Mouse (Mus musculus): ENCODE measurements around the gene Chrne. TPM values are rescaled to one million over a fixed set of nuclear protein-coding genes. Genes with fewer than 3 reads are reported as not detected.

Gene Chrne
- polyA plus RNA-seq, 1 experiment = 0.16 TPM

DNA sequence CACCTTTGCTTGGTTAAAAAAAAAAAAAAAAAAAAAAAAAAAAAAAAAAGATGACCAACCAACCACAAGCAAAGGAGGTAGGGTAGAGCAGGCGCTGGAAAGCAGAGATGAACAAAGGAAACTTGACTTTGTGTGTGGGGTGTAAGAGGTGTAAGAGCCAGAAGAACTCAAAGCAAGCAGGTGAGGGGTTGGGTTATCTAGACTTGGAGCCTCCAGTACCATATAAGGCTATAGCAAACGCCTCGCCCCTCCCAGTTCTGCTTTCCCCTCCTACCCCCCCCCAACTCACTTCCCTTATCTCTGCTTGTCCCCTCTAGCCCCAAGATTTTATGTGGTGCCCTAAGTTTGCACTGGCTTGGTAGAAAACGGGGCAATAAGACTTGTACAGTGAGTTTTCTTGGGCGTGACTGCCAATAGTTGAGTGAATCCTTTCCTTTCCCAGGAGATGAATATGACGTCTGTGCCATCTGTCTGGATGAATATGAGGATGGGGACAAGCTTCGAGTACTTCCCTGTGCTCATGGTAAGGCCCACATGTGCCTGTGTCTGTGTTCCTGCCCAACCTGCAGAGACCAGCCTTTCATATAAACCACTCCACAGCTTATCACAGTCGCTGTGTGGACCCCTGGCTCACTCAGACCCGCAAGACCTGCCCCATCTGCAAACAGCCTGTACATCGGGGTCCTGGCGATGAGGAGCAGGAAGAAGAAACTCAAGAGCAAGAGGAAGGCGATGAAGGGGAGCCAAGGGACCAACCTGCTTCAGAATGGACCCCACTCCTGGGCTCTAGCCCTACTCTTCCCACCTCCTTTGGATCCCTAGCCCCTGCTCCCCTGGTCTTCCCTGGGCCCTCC lies 31.5 kb upstream of the Chrne start:
- DNase-seq (ENCODE audit: low read depth) = no peak
- TF ChIP-seq CTCF (IDR thresholded peaks at IDR 0.05; ENCODE audit: borderline replicate concordance, extremely low read depth, insufficient read depth, insufficient read length) = no peak
- TF ChIP-seq POLR2A (IDR thresholded peaks at IDR 0.05; ENCODE audit: borderline replicate concordance, extremely low read depth, insufficient read depth, insufficient read length, poor library complexity, severe bottlenecking) = no peak

DNA sequence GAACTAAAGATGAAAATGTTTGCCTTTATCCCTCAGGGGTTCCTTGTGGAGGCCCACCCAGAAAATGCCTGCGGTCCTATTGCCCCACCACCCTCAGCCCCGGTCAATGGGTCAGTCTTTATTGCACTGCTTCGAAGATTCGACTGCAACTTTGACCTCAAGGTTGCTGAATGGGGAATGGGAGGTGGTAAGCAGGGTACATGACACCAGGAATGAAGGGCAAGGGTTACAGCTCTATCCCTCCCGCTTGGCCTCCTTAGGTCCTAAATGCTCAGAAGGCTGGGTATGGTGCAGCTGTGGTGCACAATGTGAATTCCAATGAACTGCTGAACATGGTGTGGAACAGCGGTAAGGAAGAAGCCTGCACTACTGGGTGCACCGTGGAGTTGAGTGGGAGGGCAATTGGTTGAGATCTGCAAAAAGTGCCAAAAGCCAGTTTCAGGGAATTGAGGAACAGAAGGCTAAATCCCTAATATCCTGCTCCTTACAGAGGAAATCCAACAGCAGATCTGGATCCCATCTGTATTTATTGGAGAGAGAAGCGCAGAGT lies 30.2 kb upstream of the Chrne start:
- DNase-seq (ENCODE audit: low read depth) = no peak
- TF ChIP-seq CTCF (IDR thresholded peaks at IDR 0.05; ENCODE audit: borderline replicate concordance, extremely low read depth, insufficient read depth, insufficient read length) = no peak
- TF ChIP-seq POLR2A (IDR thresholded peaks at IDR 0.05; ENCODE audit: borderline replicate concordance, extremely low read depth, insufficient read depth, insufficient read length, poor library complexity, severe bottlenecking) = no peak

DNA sequence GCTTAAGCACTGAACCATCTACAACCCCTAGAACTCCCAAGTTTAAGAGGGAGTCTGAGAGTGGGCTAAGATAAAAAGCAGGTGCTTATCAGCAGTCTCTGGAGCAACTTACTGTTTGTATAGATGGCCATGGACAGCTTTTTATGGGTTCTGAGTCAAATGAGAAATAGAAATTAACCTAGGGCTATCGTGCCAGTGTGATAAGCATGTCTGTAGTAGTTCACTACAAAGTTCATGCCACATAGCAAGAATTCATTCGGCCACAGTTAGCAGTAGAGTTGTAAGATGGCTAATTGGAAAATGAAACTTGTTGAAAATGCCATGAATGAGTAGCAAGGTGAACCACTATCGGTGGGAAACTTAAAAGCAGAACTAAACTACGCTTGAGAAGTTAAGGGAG lies 29.5 kb upstream of the Chrne start:
- no peak for DNase-seq (ENCODE audit: low read depth)
- TF ChIP-seq CTCF (IDR thresholded peaks at IDR 0.05; ENCODE audit: borderline replicate concordance, extremely low read depth, insufficient read depth, insufficient read length) (no peak), POLR2A (IDR thresholded peaks at IDR 0.05; ENCODE audit: borderline replicate concordance, extremely low read depth, insufficient read depth, insufficient read length, poor library complexity, severe bottlenecking) (no peak)

DNA sequence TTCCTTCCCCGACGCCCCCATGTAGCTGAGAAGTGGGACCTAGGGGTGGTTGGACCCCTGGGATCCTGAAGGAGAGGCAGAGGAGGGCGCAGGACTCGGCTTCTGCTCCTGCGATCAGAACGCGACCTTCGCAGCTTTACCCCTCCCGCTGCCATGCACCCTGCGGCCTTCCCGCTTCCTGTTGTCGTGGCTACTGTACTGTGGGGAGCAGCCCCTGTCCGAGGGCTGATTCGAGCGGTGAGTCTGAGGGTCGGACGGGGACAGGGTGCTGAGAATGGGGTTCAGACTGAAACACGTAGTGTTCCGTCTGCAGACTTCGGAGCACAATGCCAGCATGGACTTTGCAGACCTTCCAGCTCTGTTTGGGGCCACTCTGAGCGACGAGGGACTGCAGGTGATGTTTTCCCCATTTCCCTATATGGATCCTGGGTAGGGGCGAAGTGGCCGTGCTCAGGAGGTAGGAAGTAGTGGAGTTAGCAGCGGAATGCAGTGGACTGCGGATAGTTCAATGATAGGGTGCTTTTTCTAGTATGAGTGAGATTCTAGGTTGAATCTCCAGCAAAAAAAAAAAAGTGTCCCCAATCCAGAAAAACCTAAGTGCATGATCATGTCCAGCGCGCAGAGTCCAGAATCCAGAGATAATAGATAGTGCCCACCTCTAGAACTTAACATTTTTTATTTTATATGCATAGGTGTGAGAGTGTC lies 28.9 kb upstream of the Chrne start:
- DNase-seq (ENCODE audit: low read depth) = no peak

DNA sequence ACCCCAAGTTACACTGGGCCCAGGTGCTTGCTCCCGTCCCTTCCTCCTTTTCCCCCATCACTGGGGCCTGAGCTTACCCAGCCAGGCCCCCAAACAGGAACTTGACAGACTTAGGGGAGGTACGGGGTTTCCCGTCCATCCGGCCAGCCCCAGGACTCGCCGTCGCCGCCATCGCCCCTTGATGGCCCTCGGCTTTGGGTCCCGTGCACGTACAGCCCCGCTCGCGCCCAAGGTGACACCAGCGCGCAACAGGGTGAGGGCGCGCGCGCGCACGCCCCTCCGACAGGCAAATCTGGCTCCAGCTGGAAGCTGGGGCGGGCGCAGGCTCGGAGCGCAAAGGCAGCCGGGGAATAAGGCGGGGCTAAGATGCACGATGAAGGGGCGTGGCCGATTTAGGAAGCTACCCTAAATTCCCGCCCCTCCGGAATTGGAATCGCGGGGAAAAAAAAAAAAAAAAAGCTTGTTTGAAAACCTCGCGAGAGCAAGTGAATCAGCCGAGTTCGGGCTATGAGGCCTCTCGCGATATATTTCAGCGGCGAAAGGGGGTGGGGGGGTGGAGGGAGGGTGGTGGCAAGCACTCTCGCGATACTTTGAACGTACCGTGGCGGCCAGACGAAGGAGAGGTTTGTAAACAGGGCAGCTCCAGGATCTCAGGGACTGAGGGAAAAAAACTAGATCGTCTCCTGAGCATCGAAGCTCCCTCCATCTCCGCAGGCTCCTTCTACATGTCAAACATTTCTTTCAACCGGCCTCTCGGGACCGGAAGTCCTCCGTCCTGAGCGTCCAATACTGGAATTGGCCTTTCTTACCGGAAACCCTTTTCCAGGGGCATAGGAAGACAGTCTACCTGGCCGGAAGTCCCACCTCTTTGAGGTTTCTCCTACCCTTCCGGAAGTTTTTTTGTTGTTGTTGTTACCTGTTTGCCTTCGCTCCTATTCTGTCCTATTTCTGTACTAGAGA lies 28.0 kb upstream of the Chrne start, which contains the start of the genes Rnf167 and Slc25a11:
Rnf167 (plus strand) TSS at position 545 of the 960 bp plus-strand sequence.
Slc25a11 (minus strand) TSS at position 789 of the 960 bp plus-strand sequence.
- TF ChIP-seq CTCF (IDR thresholded peaks at IDR 0.05; ENCODE audit: borderline replicate concordance, extremely low read depth, insufficient read depth, insufficient read length) (no peak), POLR2A (IDR thresholded peaks at IDR 0.05; ENCODE audit: borderline replicate concordance, extremely low read depth, insufficient read depth, insufficient read length, poor library complexity, severe bottlenecking) (peak; percentile 78)
- peak; percentile 99 for DNase-seq (ENCODE audit: low read depth)

More for the DNA sequence above, 28.9 kb upstream of the Chrne start:
- TF ChIP-seq CTCF (IDR thresholded peaks at IDR 0.05; ENCODE audit: borderline replicate concordance, extremely low read depth, insufficient read depth, insufficient read length) (no peak), POLR2A (IDR thresholded peaks at IDR 0.05; ENCODE audit: borderline replicate concordance, extremely low read depth, insufficient read depth, insufficient read length, poor library complexity, severe bottlenecking) (no peak)

DNA sequence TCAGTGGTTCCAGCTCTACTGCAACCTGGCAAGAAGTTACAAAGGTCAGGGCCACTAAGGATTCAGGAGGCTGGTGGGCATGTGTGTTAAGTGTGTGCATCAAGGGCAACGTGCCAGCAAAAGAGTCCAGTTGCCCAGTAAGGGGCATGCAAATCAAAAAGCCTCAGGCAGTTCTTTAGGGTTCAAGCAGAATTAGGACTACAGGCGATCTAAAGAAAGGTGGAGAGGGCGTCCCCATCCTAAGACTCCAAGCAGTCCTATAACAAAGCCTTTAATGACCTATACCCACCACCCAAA lies 27.2 kb upstream of the Chrne start:
- DNase-seq (ENCODE audit: low read depth) = no peak
- TF ChIP-seq CTCF (IDR thresholded peaks at IDR 0.05; ENCODE audit: borderline replicate concordance, extremely low read depth, insufficient read depth, insufficient read length) = no peak

DNA sequence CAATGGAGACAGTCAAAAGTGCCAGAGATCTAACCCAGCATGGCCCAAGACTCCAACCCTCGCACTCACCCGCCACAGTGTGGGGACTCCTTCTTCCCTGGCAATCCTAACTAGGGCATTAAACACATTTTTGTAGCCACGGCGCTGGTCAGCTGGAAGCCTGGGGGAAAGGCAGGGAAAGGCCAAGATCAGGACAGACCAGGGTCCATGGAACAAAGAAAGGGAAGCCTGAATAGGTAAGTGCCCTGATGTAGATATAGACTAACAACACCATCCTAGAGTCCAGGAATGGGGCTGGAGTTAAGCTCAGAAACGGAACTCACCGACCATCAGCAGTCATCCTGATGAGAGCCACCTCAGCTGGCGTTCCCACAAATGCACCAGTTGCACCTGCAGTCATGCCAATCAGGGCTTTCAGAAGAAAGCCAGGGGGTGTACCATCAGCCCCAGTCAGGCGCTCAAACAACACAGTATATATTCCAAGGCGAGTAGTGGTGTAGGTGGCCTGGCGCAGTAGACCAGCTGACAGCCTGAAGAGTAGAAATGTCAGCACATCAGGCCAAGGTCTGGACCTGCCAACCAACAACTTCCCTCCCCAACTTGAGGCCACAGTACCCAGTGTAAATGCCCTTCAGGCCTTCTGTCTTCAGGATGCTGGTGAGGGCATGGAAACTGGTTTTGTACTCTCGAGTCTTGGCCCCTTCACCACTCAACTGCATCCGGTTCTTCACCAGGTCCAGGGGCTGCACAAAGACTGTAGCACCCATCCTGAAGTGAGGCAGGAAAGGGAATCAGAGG lies 26.6 kb upstream of the Chrne start:
- no peak for DNase-seq (ENCODE audit: low read depth)
- TF ChIP-seq POLR2A (IDR thresholded peaks at IDR 0.05; ENCODE audit: borderline replicate concordance, extremely low read depth, insufficient read depth, insufficient read length, poor library complexity, severe bottlenecking) (no peak), CTCF (IDR thresholded peaks at IDR 0.05; ENCODE audit: borderline replicate concordance, extremely low read depth, insufficient read depth, insufficient read length) (no peak)

DNA sequence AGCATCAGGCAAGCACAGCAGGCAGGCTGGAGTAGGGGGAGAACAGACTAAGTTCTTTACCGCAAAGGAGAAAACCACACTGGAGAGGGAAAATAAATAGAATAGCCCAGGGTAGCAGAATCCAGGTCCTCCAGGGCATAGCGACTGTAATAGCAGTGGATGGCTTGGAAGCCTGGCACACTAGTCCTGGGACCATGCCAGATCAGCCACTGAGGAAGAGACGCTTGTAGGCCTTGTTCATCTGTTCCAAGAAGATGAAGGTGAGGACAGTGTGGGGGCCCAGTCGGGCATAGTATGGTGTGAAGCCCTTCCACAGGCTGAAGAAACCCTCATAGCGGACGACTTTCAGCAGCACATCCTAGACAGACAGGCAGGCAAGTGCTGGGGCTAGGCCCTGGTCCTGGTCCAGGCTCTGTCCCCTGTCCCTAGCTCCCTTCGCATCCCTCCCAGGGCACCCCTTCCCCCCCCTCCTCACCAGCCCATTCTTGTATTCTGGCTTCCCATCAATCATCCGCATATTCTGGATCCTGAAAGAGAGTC lies 25.6 kb upstream of the Chrne start:
- no peak for DNase-seq (ENCODE audit: low read depth)
- no peak for TF ChIP-seq CTCF (IDR thresholded peaks at IDR 0.05; ENCODE audit: borderline replicate concordance, extremely low read depth, insufficient read depth, insufficient read length)
- no peak for TF ChIP-seq POLR2A (IDR thresholded peaks at IDR 0.05; ENCODE audit: borderline replicate concordance, extremely low read depth, insufficient read depth, insufficient read length, poor library complexity, severe bottlenecking)

DNA sequence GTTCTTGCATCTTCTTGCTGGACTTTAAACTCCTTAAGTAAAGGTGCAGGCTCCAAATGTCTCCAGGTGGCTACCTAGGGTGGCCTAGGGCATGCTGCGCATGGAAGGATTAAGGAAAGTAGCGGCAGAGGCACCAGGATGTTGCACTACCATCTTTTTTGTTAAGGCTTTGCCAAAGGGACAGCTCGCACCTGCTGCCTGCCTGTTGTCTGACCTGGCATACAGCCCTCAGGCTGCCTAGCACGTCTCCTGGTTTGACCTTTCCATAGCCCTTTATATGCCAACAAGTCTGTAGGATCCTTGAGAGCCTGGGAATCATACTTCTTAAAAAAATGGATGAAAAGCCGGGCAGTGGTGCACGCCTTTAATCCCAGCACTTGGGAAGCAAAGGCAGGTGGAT lies 24.0 kb upstream of the Chrne start:
- no peak for TF ChIP-seq CTCF (IDR thresholded peaks at IDR 0.05; ENCODE audit: borderline replicate concordance, extremely low read depth, insufficient read depth, insufficient read length)
- no peak for TF ChIP-seq POLR2A (IDR thresholded peaks at IDR 0.05; ENCODE audit: borderline replicate concordance, extremely low read depth, insufficient read depth, insufficient read length, poor library complexity, severe bottlenecking)
- DNase-seq (ENCODE audit: low read depth) = no peak

DNA sequence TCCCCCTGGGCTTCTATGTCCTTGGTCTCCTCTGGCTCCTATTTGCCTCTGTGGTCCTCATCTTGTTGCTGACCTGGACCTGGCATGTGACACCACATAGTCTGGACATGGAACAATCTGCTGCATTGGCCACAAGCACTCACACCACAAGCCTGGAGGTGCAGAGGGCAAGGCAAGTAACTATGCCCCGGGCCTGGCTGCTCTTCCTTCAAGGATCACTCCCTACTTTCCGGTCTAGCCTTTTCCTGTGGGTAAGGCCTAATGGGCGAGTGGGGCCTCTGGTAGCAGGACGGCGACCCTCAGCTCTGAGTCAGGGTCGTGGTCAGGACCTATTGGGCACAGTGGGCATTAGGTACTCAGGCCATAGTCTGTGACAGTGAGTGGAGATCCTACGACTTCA lies 22.2 kb upstream of the Chrne start:
- TF ChIP-seq POLR2A (IDR thresholded peaks at IDR 0.05; ENCODE audit: borderline replicate concordance, extremely low read depth, insufficient read depth, insufficient read length, poor library complexity, severe bottlenecking) (no peak), CTCF (IDR thresholded peaks at IDR 0.05; ENCODE audit: borderline replicate concordance, extremely low read depth, insufficient read depth, insufficient read length) (no peak)
- no peak for DNase-seq (ENCODE audit: low read depth)
